Mouse (Mus musculus): ENCODE measurements around the gene Smarcad1.
A peak's percentile ranks its signal among the peaks of the same experiment; 100 is the strongest.

The Smarcad1 gene

DNA sequence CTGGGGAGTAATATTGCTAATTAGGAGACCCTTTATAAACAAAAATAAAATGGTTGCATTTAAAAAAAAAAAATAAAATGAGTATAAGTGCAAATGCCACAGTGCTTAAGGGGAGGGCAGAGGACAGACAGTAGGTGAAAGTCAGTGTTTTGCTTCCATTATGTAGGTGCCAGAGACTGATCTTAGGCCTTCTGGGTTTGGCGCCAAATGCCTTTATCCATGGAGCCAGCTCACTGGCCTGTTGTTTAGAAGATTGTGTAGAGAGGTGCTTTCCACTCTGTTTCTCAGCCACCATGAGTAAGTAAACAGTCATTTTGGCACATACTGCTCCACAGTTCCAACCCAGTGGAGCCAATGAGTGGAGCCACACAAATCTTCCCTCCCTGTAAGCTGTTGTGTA lies 75.2 kb downstream of the Smarcad1 start:
- no peak for DNase-seq

DNA sequence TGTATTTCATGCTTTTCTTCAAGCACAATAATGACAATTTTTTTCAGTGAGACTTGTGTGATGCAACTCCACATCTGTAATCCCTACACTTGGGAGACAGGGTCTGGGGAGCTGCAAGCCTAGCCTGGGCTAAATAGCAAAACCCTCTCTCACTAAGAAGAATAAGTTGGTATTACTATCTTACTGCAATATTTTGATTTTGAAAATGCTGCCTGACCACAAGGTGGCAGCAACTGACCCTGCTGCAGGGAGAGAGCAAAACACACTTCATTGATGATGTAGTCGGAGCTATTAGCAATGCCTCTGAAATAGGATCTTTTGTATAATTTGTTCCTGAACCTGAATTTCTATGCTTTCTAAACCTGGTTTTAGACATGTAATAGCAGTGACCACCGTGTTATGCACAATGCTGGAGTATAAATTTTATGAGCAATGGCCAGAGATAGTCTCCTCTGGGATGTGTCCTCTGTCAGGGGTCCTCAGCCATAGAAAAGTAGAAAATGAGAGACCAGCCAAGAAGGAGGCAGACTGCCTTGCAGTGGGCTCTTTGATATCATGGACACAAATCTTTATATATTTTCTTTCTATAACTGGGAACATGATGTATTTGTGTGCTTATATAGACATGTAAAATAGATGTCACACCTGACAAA lies 83.8 kb downstream of the Smarcad1 start:
- no peak for DNase-seq

- DNase-seq: no peak
Measured at GRCm38 (mm10) chr6:65132376-65132775, 90.0 kb downstream of the Smarcad1 start.

DNA sequence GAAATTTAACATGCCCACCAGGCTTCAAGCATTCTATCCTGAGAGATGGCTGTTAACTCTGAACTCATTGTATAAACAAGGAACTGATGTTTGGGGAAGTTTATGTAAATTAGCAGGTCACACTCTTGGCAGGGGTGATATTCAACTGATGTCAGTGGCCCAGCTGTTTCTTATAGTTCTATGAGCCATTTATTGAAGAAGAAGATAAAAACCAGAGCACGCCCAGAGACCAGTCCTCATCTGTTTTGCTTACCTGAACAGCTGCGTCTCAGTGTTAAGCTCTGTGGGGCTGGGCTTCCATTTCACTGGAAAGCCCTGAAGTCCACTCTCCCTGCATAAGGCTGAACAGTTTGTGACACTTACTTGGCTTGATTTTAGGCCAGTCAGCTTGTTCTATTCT lies 95.4 kb downstream of the Smarcad1 start:
- DNase-seq: no peak

DNA sequence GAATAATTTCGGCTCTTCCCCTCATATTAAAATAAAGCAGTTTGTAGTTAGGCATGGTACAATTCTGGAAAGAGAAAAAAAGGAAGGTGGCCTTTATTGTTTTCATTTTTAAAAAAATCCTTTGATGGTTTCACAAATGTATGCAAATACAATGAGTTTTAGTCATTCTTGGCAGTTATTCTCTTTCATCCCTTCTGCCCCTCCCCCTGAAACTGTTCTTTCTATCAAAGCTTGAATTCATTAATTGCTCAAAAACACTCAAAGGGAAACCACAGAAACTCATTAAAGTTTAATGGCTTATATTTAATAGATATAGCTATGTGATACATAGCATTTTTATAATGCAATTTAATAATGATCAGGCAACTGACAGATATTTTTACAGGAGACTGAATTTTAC lies 95.9 kb downstream of the Smarcad1 start:
- no peak for DNase-seq

GRCm38 (mm10) chr6:65140082-65140749 lies 97.8 kb downstream of the Smarcad1 start:
- no peak for DNase-seq

GRCm38 (mm10) chr6:65140750-65141243 lies 98.4 kb downstream of the Smarcad1 start:
- DNase-seq: no peak

DNA sequence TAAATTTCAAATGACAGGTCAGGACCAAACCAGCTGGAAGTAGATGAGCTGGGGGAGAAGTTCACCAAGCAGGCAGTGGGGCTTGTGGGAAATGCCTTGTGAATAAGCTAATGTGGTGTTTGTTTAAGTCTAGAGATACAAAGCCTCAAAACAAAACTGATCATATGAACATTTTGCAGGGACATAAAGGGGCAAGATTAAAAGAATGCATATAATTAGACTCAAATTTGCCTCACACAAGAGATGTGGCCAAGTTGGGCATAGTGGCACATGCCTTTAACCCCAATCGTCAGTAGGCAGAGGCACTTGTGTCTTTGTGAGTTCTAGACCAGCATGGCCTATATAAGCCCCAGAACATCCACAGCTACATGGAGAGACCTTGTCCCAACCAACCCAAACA lies 99.9 kb downstream of the Smarcad1 start:
- no peak for DNase-seq

GRCm38 (mm10) chr6:65144621-65145205 lies 102.3 kb downstream of the Smarcad1 start, which contains the start of gene Hpgds:
TSS of gene Hpgds (minus strand) at chr6:65144908.
- DNase-seq: peak; percentile 10

- no peak for DNase-seq
Measured at GRCm38 (mm10) chr6:65146363-65146762, 104.0 kb downstream of the Smarcad1 start.

- DNase-seq: no peak
Measured at GRCm38 (mm10) chr6:65150703-65151102, 108.3 kb downstream of the Smarcad1 start.

GRCm38 (mm10) chr6:65153570-65153969 lies 111.2 kb downstream of the Smarcad1 start:
- no peak for DNase-seq

- no peak for DNase-seq
Measured at GRCm38 (mm10) chr6:65157042-65157441, 114.7 kb downstream of the Smarcad1 start.

DNA sequence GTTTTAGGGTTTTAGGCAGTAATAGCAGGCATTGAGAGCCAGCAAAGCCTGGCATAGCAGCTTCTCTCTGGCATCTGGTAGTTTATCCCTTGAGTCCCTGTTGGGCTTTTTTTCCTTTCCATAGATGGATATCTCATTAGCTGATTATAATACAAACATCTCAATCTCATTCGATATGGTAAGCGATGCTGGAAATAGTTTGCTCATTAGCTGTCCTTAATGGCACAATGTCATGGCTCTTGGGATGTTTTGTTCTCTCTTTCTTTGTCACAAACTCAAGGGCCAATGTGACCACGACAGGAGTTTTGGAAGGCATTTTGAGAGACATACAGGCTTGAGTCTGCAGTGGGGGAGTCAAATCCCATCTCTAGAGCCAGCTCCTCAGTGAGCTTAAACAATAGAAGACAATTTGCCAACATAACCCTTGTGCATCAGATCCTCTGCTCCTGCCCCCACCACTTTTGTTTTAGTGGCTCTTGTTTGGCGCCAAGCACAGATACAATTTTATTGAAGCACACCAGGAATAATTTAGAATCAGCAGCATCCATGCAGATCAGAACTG lies 117.1 kb downstream of the Smarcad1 start:
- DNase-seq: no peak

DNA sequence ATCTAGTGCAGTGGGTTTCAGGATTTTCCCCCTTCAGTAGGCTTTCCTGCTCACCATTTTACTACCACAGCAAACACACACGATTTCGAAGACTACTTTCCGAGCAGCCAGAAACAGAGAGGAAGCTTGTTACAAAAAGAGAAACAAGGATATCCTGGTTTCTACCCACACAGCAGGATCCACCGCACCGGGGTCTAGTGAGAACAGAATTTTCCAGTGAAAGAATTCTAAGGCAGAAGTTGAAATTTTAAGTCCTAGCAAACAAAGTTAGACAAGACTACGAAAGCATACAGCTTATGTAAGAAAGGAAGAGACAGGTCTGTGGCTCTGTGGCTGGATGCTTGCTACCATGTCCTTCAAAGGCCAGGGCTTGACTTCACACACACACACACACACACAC lies 121.8 kb downstream of the Smarcad1 start:
- no peak for DNase-seq

DNA sequence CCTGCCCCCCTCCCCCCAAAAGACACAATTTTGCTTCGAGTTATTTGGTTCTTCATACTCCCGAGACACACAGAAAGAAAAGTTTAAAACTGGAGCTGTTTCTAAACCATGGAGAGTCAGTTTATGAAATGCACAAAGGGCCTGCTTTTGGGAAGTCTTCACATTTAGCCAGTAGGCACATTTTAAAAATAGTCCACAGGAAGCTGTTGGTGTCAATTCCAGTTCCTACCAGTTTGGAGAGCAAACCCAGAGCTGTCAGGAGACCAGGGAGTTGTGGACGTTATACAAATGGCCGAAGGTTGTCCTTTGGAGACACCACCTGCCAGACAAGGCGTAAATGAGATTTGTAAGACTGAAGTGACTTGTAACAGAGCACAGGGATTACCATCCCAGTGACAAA lies 122.6 kb downstream of the Smarcad1 start:
- DNase-seq: no peak
